Mouse (Mus musculus): ENCODE data around the gene 1810013L24Rik. TPM values are rescaled to one million over a fixed set of nuclear protein-coding genes. Genes with fewer than 3 reads are reported as not detected.

Gene 1810013L24Rik
- polyA plus RNA-seq, 1 experiment, result 47.9 TPM

DNA sequence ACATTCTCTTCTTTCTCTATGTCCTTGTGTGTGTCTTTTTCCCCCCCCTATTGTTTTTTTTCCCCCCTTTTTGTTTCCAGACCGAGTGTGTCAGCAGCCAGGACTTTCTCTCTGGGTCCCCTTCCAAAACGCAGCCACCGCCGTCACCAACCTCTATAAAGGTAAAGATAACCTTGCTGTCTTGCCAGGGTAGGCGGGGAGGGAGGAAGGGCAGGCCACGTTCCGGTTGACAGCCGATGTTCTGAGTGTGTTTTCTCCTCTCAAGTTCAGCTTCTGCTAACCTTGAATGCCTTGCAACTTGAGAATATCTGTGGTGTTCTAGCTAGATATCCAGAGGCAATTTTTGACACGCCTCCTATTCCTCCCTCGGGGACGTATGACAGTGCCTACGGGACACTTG, 1.3 kb downstream of the 1810013L24Rik start:
- DNase-seq (ENCODE audit: extremely low spot score in 1 of 2, low spot score in 1 of 2), result no peak

DNA sequence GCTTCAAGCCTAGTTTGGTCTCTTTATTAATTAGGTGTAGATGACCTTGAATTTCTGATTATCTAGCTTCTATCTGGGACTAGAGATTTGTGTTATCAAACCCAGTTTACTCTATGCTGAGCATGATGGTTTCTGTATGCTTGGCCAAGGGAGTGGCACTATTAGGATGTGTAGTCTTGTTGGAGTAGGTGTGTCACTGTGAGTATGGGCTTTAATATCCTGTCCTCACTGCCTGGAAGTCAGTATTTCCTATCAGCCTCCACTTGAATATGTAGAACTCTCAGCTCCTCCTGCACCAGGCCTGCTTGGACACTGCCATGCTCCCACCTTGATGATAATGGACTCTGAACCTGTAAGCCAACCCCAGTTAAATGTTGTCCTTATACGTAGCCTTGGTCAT, 7.0 kb downstream of the 1810013L24Rik start:
- DNase-seq (ENCODE audit: extremely low spot score in 1 of 2, low spot score in 1 of 2), result no peak

GRCm38 (mm10) chr16:8837595-8837994, 7.7 kb downstream of the 1810013L24Rik start:
- DNase-seq (ENCODE audit: extremely low spot score in 1 of 2, low spot score in 1 of 2), result no peak

DNA sequence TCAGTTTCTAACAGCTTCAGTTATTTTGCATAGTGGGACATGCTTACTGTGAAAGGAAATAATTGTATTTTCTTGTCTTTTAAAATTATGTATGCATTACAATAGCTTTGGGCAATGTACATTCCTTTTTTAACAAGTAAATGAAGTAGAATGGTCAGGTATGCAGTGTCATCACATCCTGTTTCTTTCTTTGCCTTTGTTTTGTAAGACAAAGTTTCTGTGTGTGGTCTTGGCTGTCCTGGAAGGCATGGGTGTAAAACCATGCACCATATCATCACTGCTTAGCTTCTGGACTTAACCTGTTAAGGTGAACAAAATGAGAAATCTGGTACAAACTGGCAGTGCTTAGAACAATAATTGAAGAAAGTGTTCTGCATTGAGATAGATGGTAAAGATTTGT, 9.0 kb downstream of the 1810013L24Rik start:
- DNase-seq (ENCODE audit: extremely low spot score in 1 of 2, low spot score in 1 of 2), result no peak

- DNase-seq (ENCODE audit: extremely low spot score in 1 of 2, low spot score in 1 of 2), result no peak
These were observed 10.7 kb downstream of the 1810013L24Rik start for GRCm38 (mm10) chr16:8840557-8840956.

DNA sequence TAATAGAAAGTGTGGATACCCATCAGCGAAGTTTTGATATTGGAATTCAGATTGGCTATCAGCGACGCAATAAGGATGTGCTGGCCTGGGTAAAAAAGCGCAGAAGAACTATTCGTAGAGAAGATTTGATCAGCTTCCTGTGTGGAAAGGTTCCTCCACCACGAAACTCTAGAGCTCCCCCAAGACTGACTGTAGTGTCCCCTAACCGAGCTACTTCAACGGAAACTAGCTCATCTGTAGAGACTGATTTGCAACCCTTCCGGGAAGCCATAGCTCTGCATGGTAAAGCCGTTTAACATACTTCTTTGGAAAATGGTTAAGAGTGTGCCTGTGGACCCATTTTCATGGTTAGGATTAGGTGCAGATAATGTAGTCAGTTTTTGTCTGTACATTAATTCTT, 13.1 kb downstream of the 1810013L24Rik start:
- no peak for DNase-seq (ENCODE audit: extremely low spot score in 1 of 2, low spot score in 1 of 2)

DNA sequence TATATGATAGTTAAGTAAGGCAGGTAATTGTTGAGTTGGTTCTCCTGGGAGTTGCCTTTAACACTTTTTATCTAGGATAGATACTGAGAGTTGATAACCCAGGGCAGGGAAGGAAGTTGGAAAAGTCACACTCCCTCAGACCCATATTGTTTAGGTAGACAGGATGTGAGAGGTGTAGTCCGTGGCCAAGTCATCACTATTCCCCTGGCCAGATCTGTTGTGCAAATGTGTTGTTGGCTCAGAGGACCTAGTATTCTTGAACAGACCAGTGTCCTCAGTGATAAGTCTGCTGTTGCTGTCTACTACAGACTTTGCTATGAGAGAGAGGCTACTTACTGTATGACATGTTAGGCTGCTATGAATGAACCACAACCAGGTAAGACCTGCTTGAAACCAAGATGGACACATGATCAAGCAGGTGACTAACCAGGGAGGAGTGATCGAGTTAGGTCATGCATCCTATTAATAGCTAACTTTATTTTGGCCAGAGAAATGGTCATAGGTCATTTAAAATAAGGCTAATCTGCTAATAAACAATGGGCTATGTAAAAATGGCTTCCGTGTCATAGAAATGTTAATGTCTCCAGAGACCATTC, 13.8 kb downstream of the 1810013L24Rik start:
- no peak for DNase-seq (ENCODE audit: extremely low spot score in 1 of 2, low spot score in 1 of 2)

DNA sequence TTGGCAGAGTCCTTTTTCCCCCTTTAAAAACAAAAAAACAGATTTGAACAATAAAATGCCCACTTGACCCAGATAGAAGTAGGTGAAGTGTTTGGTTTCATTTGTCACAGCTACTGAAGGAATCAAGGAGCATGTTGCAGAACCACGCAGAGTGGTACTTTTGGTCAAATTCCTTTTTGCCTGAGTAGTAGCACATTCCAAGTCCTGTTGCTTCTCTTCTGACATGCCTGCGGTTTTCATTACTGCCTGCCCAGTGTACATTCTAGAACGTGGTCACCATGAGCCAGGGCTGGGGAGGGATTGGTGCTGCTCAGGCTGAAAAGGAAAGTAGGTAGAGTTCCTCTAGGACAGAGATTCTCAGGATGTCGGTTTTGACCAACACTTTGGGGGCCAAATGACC, 16.1 kb downstream of the 1810013L24Rik start:
- DNase-seq (ENCODE audit: extremely low spot score in 1 of 2, low spot score in 1 of 2), result no peak

GRCm38 (mm10) chr16:8848309-8849068, 18.6 kb downstream of the 1810013L24Rik start:
- no peak for DNase-seq (ENCODE audit: extremely low spot score in 1 of 2, low spot score in 1 of 2)

DNA sequence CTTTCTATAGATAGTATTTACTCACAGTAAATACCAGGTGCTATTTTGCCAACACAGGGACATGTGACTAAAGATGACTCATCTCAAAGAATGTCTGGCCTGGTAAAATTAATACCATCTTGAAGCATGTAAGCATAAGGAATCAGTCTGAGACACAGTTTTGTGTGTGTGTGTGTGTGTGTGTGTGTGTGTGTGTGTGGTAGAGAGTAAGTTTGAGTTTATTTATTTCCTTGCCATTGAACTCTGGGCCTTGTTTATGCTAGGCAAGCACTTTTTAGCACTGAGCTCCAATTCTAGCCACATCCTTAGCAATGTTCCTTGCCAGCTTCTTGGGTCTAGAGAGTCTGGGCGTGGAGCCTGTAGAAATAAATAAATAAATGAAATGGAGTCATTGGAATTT, 20.0 kb downstream of the 1810013L24Rik start:
- no peak for DNase-seq (ENCODE audit: extremely low spot score in 1 of 2, low spot score in 1 of 2)

GRCm38 (mm10) chr16:8855143-8855542, 25.2 kb downstream of the 1810013L24Rik start:
- DNase-seq (ENCODE audit: extremely low spot score in 1 of 2, low spot score in 1 of 2), result no peak

- no peak for DNase-seq (ENCODE audit: extremely low spot score in 1 of 2, low spot score in 1 of 2)
These were observed 26.9 kb downstream of the 1810013L24Rik start for GRCm38 (mm10) chr16:8856820-8857219.

DNA sequence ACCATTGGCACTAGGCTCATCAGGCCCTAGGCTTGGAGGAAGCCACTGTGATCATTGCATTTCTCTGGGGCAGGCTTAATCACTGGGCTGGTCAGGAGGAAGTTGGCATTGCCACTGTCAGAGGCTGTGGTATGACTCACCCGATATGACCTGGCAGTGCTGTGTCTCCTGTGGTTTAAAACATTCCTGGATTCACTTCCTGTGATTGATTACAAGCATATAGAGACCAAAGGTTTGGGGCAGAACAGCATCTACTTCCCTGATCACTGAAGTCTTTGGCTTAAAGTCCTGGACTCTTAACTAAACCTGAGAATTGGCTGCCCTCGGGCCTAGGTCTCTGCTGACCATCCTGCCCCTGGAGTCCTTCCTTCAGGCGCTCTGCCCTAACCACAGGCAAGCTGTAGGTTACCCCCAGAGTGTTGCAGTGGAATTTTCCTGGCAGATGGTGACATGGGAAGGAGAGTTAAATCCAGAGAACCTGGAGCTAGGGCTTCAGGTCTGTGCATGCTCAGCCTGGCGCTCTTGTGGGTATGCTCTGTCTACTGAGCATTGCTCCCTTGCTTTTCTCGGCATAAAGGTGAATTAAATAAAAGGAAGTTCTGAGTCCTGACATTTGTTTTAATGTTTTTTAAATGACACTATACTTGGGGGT, 32.6 kb downstream of the 1810013L24Rik start:
- no peak for DNase-seq (ENCODE audit: extremely low spot score in 1 of 2, low spot score in 1 of 2)

GRCm38 (mm10) chr16:8864223-8864631, 34.3 kb downstream of the 1810013L24Rik start:
- peak in 1 of 2 experiments; percentile 30 for DNase-seq (ENCODE audit: extremely low spot score in 1 of 2, low spot score in 1 of 2)

DNA sequence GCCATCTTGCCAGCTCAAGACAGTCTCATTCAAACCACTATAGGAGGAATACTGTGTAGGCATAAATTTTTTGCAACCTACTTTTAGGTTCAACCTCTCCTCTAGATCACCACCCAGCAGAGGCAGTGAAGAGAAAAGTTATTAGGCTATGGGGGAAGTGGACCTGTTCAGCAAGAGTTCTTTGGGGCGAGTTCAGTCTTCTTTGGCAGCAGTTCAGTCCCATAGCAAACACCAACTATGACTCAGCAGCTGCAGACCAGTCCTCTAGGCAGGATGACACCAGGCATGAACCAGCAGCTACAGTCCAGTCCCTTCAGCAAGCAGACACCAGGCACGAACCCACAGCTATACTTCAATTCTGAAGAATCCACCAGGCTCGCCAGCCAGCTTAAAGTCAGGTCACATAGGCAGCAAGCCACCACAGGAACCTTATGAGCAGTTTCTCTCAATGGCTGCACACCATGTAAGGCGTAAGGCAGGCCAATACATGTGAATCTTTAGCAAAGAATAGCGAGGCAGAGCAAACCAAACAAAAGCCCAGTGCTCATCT, 37.6 kb downstream of the 1810013L24Rik start:
- DNase-seq (ENCODE audit: extremely low spot score in 1 of 2, low spot score in 1 of 2), result no peak

- DNase-seq (ENCODE audit: extremely low spot score in 1 of 2, low spot score in 1 of 2), result no peak
These were observed 38.6 kb downstream of the 1810013L24Rik start for GRCm38 (mm10) chr16:8868506-8868905.

- DNase-seq (ENCODE audit: extremely low spot score in 1 of 2, low spot score in 1 of 2), result peak; percentile 61 to 87
These were observed 39.8 kb downstream of the 1810013L24Rik start for GRCm38 (mm10) chr16:8869715-8870114.

GRCm38 (mm10) chr16:8871376-8871775, 41.5 kb downstream of the 1810013L24Rik start:
- no peak for DNase-seq (ENCODE audit: extremely low spot score in 1 of 2, low spot score in 1 of 2)

DNA sequence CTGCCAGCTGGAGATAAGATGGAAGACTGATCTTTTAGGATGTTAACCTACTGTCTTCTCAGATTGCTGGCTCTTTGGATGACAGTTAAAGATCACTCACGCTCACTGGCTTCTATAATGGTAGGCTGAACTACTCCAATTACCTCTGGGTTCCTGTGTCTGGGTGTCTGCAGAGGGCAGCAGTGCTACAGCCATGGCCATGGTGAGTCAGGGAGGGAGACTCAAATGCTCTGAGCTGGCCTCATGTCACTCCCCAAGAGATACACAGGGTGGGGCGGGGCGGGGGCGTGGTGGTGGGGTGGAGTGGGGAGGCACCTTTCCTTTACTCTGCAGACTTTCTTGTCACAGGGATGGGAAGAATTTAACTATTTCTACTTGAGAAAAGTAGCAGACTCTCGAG, 42.1 kb downstream of the 1810013L24Rik start:
- no peak for DNase-seq (ENCODE audit: extremely low spot score in 1 of 2, low spot score in 1 of 2)

DNA sequence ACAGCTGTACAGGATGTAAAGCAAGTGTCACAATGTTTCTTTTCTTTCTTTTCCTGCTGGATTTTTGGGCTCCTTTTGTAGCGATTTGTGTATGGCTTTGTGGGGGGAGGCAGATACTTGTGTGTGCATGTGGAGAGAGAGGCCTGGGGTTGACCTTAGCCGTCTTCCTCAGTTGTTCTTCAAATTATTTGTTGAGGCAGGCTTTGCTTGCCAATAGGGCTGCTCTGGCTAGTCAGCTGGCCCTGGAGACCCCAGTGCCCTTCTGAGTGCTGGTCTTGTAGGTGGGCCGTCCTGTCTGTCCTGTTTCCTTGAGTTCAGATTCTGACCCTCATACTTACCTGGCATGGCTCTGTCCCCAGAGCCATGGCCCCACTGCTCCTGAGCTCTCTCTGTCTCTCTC, 42.6 kb downstream of the 1810013L24Rik start:
- DNase-seq (ENCODE audit: extremely low spot score in 1 of 2, low spot score in 1 of 2), result no peak

DNA sequence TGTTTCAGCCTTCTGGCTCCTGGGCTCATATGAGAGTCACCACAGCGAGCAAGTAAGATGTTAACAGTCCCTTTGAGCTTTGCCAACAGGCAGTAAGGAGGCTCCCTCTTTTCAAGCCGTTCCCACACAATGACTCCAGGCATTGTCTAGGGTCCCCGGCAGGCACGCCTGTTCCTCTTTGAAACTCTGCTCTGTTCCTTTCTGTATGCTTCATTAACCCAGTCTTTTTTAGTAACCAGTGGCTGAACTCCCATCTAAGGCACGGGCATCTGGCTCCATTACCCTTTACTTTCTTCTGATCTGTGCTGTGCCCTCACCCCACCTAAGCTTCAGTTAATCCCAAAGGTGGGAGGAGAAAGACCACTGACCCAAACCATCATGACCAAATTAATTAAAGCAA, 50.2 kb downstream of the 1810013L24Rik start:
- DNase-seq (ENCODE audit: extremely low spot score in 1 of 2, low spot score in 1 of 2), result no peak

Data from frontal cortex, adult 2 months (tissue).